Mouse (Mus musculus) activated CD4-positive, CD25-positive, alpha-beta regulatory T cell, adult 4 months (primary cell): ENCODE data around the gene Atp2a3. TPM values are rescaled to one million over a fixed set of nuclear protein-coding genes. Genes with fewer than 3 reads are reported as not detected.

Experiments
- ATAC-seq: one replicate; pipeline ENCODE4 v1.8.0; 2017
- polyA plus RNA-seq, 2 experiments: library from polyadenylated mRNA; unstranded; fragments of 100-300 nt; shearing (Covaris generic); gene quantifications; one replicate each; pipeline ENCODE4 v1.2.1; 2017

Gene Atp2a3
- polyA plus RNA-seq: 10 to 100 TPM; 66.1 to 93.0 TPM

GRCm38 (mm10) chr11:72961072-72961980, at the start of gene Atp2a3:
Gene Atp2a3, plus strand, starts transcription at chr11:72961169.
- peak; percentile 83 for ATAC-seq

GRCm38 (mm10) chr11:72917299-72917996, 43.5 kb upstream of the Atp2a3 start:
- ATAC-seq: no peak

- no peak for ATAC-seq
These were observed 37.9 kb upstream of the Atp2a3 start for GRCm38 (mm10) chr11:72923116-72923515.

- no peak for ATAC-seq
These were observed 36.5 kb upstream of the Atp2a3 start for GRCm38 (mm10) chr11:72924458-72924857.

- no peak for ATAC-seq
These were observed 35.9 kb upstream of the Atp2a3 start for GRCm38 (mm10) chr11:72925067-72925466.

GRCm38 (mm10) chr11:72926226-72926890, 34.6 kb upstream of the Atp2a3 start:
- ATAC-seq: no peak

GRCm38 (mm10) chr11:72928516-72928915, 32.5 kb upstream of the Atp2a3 start:
- ATAC-seq: no peak

- ATAC-seq: no peak
These were observed 20.5 kb upstream of the Atp2a3 start for GRCm38 (mm10) chr11:72940208-72941143.

- ATAC-seq: no peak
These were observed 15.8 kb upstream of the Atp2a3 start for GRCm38 (mm10) chr11:72944996-72945793.

GRCm38 (mm10) chr11:72945875-72946559, 15.0 kb upstream of the Atp2a3 start:
- no peak for ATAC-seq

GRCm38 (mm10) chr11:72946560-72947119, 14.3 kb upstream of the Atp2a3 start:
- ATAC-seq: no peak

GRCm38 (mm10) chr11:72947840-72948239, 13.1 kb upstream of the Atp2a3 start:
- no peak for ATAC-seq

GRCm38 (mm10) chr11:72948254-72948653, 12.7 kb upstream of the Atp2a3 start:
- no peak for ATAC-seq

GRCm38 (mm10) chr11:72951137-72952000, 9.6 kb upstream of the Atp2a3 start:
- no peak for ATAC-seq

GRCm38 (mm10) chr11:72952226-72952625, 8.7 kb upstream of the Atp2a3 start:
- ATAC-seq: no peak

- no peak for ATAC-seq
These were observed 8.3 kb upstream of the Atp2a3 start for GRCm38 (mm10) chr11:72952697-72953096.

GRCm38 (mm10) chr11:72953116-72953439, 7.9 kb upstream of the Atp2a3 start:
- no peak for ATAC-seq

- ATAC-seq: peak; percentile 64
These were observed 7.4 kb upstream of the Atp2a3 start for GRCm38 (mm10) chr11:72953440-72954151.

GRCm38 (mm10) chr11:72954216-72954615, 6.8 kb upstream of the Atp2a3 start:
- ATAC-seq: no peak
